Mouse (Mus musculus) heart, embryonic 16.5 days (tissue): ENCODE results near the gene Slc23a4. TPM values are rescaled to one million over a fixed set of nuclear protein-coding genes. Genes with fewer than 3 reads are reported as not detected.
A peak's percentile ranks its signal among the peaks of the same experiment; 100 is the strongest.

ENCODE experiments used
- ATAC-seq: fragments of 200-750 bp; cut with Nextera tagmentation; replicated peaks from 2 replicates; pipeline ENCODE4 v1.8.0; 2017; ENCODE audit warnings: moderate number of reproducible peaks; ENCODE audit not compliant: insufficient read depth, low FRiP score; ENCODE audit errors: extremely low read depth
- H3K27ac ChIP-seq: fragments of 300-500 bp; sonication (generic); 2 replicates; pipeline ENCODE4 v1.5.1; 2014; ENCODE audit warnings: mild to moderate bottlenecking, low read length, control low read depth, moderate library complexity
- H3K27me3 ChIP-seq: fragments of 300-500 bp; sonication (generic); 2 replicates; pipeline ENCODE4 v1.6.1; 2014; ENCODE audit warnings: low read length, mixed read lengths; ENCODE audit not compliant: control insufficient read depth, insufficient read depth
- H3K36me3 ChIP-seq: fragments of 300-500 bp; sonication (generic); 2 replicates; pipeline ENCODE4 v1.6.1; 2014; ENCODE audit not compliant: control insufficient read depth, insufficient read depth
- H3K4me1 ChIP-seq: fragments of 300-500 bp; sonication (generic); 2 replicates; pipeline ENCODE4 v1.6.1; 2014; ENCODE audit warnings: low read length, mixed read lengths; ENCODE audit not compliant: control insufficient read depth, insufficient read depth
- H3K4me2 ChIP-seq: fragments of 300-500 bp; sonication (generic); 2 replicates; pipeline ENCODE4 v1.6.1; 2014; ENCODE audit warnings: low read depth, mild to moderate bottlenecking, control low read depth, low read length
- H3K4me3 ChIP-seq: fragments of 300-500 bp; sonication (generic); 2 replicates; pipeline ENCODE4 v1.5.1; 2014; ENCODE audit warnings: mild to moderate bottlenecking, control low read depth, low read length
- H3K9ac ChIP-seq: fragments of 300-500 bp; sonication (generic); 2 replicates; pipeline ENCODE4 v1.6.1; 2014; ENCODE audit warnings: low read length, control low read depth
- H3K9me3 ChIP-seq: fragments of 300-500 bp; sonication (generic); replicated peaks from 2 replicates; pipeline ENCODE4 v1.6.1; 2016; ENCODE audit warnings: low read length; ENCODE audit not compliant: control insufficient read depth
- WGBS: fragments of 180-500 bp; shearing (Covaris S2); extraction: QIAGEN DNeasy Blood & Tissue Kit; methylation state at CpG from one replicate; pipeline ENCODE4 v1.1.7; 2014; 5-methylcytosine and 5-hydroxymethylcytosine counted together
- polyA plus RNA-seq: library from polyadenylated mRNA; unstranded; fragments of >200 nt; fragmentation: Nextera tagmentation; extraction: Ambion mirVana; gene quantifications from 2 replicates; pipeline ENCODE4 v1.2.1, GENCODE M21; 2015

Slc23a4 gene
- polyA plus RNA-seq, 1 experiment from 2014 or later: 1.7 TPM

- H3K27me3 ChIP-seq: no peaks in the 10 kb centered on the region
- no peak overlapping the region for H3K9ac ChIP-seq
- H3K9me3 ChIP-seq: no peaks in the 10 kb centered on the region
- H3K27ac ChIP-seq: no peak overlapping the region
- H3K36me3 ChIP-seq: no peaks in the 10 kb centered on the region
- ATAC-seq: no peak
- no peaks in the 10 kb centered on the region for H3K4me1 ChIP-seq
- no peak overlapping the region for H3K4me2 ChIP-seq
- no peak overlapping the region for H3K4me3 ChIP-seq
- WGBS: 65% methylated on average over 5 of the region's 5 CpGs
Observed at GRCm38 (mm10) chr6:34936743-34937142, 51.5 kb downstream of the Slc23a4 start.

DNA sequence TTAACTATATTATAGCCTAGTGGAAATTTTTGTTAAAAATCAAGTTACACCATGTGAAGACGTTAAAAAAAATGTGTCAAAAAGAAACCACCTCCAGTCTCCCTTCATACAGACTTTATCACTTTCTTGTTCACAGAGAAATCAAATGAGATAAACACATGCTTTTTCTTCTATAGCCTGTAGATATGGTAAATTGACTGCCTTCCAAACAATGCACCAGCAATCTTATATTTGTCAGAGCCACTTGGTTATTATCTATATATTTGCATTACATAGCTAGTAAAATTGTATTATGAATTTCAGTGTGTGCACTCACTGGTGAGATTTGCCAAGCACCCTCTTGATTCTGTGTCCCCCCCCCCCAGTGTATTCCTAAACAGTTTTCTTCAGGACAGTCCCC is 55.6 kb downstream of the Slc23a4 start:
- Histone ChIP-seq H3K4me2 (no peak overlapping the region), H3K27me3 (no peaks in the 10 kb centered on the region), H3K9me3 (no peaks in the 10 kb centered on the region), H3K4me3 (no peak overlapping the region), H3K36me3 (no peaks in the 10 kb centered on the region), H3K9ac (no peak overlapping the region), H3K4me1 (no peaks in the 10 kb centered on the region), H3K27ac (no peak overlapping the region)
- 77% methylated on average over 1 of the region's 1 CpGs for WGBS
- no peak for ATAC-seq

- Histone ChIP-seq H3K36me3 (no peaks in the 10 kb centered on the region), H3K4me1 (no peaks in the 10 kb centered on the region), H3K9me3 (no peaks in the 10 kb centered on the region), H3K4me3 (no peak overlapping the region), H3K27me3 (no peaks in the 10 kb centered on the region), H3K4me2 (no peak overlapping the region), H3K9ac (no peak overlapping the region), H3K27ac (no peak overlapping the region)
- 92% methylated on average over 8 of the region's 8 CpGs for WGBS
- ATAC-seq: no peak
Observed at GRCm38 (mm10) chr6:34927594-34927993, 60.6 kb downstream of the Slc23a4 start.

- H3K4me1 ChIP-seq: no peaks in the 10 kb centered on the region
- no peaks in the 10 kb centered on the region for H3K27me3 ChIP-seq
- H3K4me3 ChIP-seq: no peak overlapping the region
- H3K36me3 ChIP-seq: no peaks in the 10 kb centered on the region
- H3K27ac ChIP-seq: no peak overlapping the region
- H3K9ac ChIP-seq: no peak overlapping the region
- ATAC-seq: no peak
- 38% methylated on average over 4 of the region's 4 CpGs for WGBS
- no peak overlapping the region for H3K4me2 ChIP-seq
- no peaks in the 10 kb centered on the region for H3K9me3 ChIP-seq
Observed at GRCm38 (mm10) chr6:34927156-34927555, 61.0 kb downstream of the Slc23a4 start.

GRCm38 (mm10) chr6:34921941-34922340 is 66.3 kb downstream of the Slc23a4 start:
- 45% methylated on average over 14 of the region's 14 CpGs for WGBS
- ATAC-seq: peak; percentile 68

DNA sequence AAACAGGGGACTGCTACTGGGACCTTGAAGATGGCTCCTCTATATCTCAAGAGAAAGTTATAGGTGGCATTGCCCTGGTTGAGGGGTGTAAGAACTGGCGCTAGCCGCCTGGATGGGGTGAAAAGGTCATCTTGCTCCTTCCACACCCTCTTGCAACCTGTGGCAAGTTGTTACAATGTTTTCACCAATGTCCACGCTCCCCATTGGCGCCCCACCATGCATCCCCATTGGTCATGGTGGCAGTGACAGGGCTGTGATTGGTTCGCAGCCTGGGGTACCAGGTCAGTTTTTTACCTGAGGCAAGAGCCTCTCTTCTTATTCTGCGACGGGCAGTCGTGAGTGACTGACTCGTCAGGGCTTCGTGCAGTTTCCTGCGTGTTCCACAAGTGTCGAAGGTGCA is 67.6 kb downstream of the Slc23a4 start:
- H3K9ac ChIP-seq: no peak overlapping the region
- no peak for ATAC-seq
- H3K36me3 ChIP-seq: no peaks in the 10 kb centered on the region
- no peaks in the 10 kb centered on the region for H3K9me3 ChIP-seq
- no peak overlapping the region for H3K4me3 ChIP-seq
- H3K4me1 ChIP-seq: no peaks in the 10 kb centered on the region
- H3K27ac ChIP-seq: no peak overlapping the region
- H3K4me2 ChIP-seq: no peak overlapping the region
- H3K27me3 ChIP-seq: no peaks in the 10 kb centered on the region
- WGBS: 88% methylated on average over 12 of the region's 12 CpGs

More at GRCm38 (mm10) chr6:34921941-34922340, 66.3 kb downstream of the Slc23a4 start:
- no peaks in the 10 kb centered on the region for H3K9me3 ChIP-seq
- H3K36me3 ChIP-seq: no peaks in the 10 kb centered on the region
- H3K4me2 ChIP-seq: no peak overlapping the region
- H3K27me3 ChIP-seq: no peaks in the 10 kb centered on the region
- no peak overlapping the region for H3K9ac ChIP-seq
- H3K27ac ChIP-seq: no peak overlapping the region
- H3K4me3 ChIP-seq: no peak overlapping the region
- H3K4me1 ChIP-seq: no peaks in the 10 kb centered on the region

- no peak within 1 kb of the TSS for H3K9ac ChIP-seq
- H3K4me1 ChIP-seq: no peaks in the 10 kb centered on the region
- 44% methylated on average over 10 of the region's 10 CpGs for WGBS
- H3K9me3 ChIP-seq: no peaks in the 10 kb centered on the region
- no peak within 1 kb of the TSS for H3K4me3 ChIP-seq
- no peak within 1 kb of the TSS for H3K4me2 ChIP-seq
- no peak within 1 kb of the TSS for H3K27ac ChIP-seq
- no peaks in the 10 kb centered on the region for H3K36me3 ChIP-seq
- no peaks in the 10 kb centered on the region for H3K27me3 ChIP-seq
- no peak for ATAC-seq
Observed at GRCm38 (mm10) chr6:34919956-34920355, 68.2 kb downstream of the Slc23a4 start, which contains the start of gene Stra8. Gene Stra8 (plus strand): TSS chr6:34920163.

- 79% methylated on average over 7 of the region's 7 CpGs for WGBS
- no peak overlapping the region for H3K27ac ChIP-seq
- no peak overlapping the region for H3K4me3 ChIP-seq
- no peak overlapping the region for H3K4me2 ChIP-seq
- no peaks in the 10 kb centered on the region for H3K4me1 ChIP-seq
- H3K36me3 ChIP-seq: no peaks in the 10 kb centered on the region
- no peak for ATAC-seq
- H3K9ac ChIP-seq: no peak overlapping the region
- no peaks in the 10 kb centered on the region for H3K9me3 ChIP-seq
- no peaks in the 10 kb centered on the region for H3K27me3 ChIP-seq
Observed at GRCm38 (mm10) chr6:34919146-34919545, 69.1 kb downstream of the Slc23a4 start.

DNA sequence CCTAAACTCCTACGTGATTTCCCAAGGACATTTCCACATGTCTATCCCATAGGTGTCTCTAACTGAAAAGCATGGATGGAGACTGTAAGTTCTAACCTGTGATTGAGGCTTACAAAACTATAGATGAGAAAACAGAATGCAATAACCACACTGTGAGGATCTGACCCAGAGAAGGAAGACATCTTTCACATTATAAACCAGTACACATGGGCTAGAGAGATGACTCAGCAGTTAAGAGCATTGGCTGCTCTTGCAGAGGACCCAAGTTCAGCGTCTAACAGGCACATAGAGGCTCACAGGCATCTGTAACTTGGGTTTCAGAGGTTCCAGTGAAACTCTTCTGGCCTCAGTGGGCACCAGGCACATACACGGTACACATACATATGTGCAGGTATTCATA is 73.7 kb downstream of the Slc23a4 start:
- no peaks in the 10 kb centered on the region for H3K36me3 ChIP-seq
- no peak overlapping the region for H3K9ac ChIP-seq
- H3K9me3 ChIP-seq: no peaks in the 10 kb centered on the region
- peaks cover 7% of the 10 kb centered on the region for H3K4me1 ChIP-seq
- H3K27me3 ChIP-seq: no peaks in the 10 kb centered on the region
- no peak for ATAC-seq
- 80% methylated on average over 3 of the region's 3 CpGs for whole genome bisulfite sequencing
- no peak overlapping the region for H3K27ac ChIP-seq
- H3K4me2 ChIP-seq: no peak overlapping the region
- H3K4me3 ChIP-seq: no peak overlapping the region
